10 mouse cellular contexts compared by ENCODE assay signal in the genomic region with DNA sequence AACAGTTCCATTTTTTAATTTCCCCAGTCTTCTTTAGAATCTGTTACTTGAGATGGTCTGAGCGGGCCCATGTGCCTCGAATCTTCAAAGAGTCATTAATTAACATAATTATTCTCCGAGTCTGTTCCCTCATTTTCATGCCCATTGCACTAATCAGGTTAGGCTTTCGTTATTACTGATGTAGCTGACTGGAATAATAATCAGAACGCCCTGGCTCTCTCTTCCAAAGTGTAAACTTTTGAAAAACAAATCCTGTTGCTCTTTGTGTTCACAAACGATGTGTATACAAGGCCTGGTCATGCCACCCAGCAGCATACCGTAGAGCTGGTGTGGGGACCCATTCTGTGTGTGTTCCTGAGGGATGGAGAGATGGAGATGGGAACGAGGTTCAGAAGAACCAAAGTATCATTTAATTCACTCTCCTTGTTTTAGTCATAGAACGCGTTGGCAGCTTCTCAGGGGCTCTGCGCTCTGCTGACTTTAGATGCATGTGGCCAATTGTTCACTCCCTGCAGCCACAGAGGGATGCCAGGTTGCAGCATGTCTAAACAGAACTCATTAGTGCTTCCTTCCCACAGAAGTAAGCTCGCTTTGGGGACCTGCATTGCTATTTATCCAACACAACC. TPM values are rescaled to one million over a fixed set of nuclear protein-coding genes. Genes with fewer than 3 reads are reported as not detected.
DNase-seq lines count a peak whose midpoint lies in the region; ATAC-seq and TF ChIP-seq lines count a peak whose summit lies in the region.
"Had no signal": no experiment of that assay in that cellular context is flagged by ENCODE, and none has a peak within 500 bp of the region (broad histone marks: within the 10 kb centered on the region; RNA-seq: fewer than 3 reads in every experiment).

No protein-coding gene starts in this region.

- H3K4me1 ChIP-seq in stomach, postnatal 0 days (replicated peaks; ENCODE audit: control insufficient read depth, insufficient read depth), result peaks cover 4% of the 10 kb centered on the region; the same call in 1 of the 2 replicates

- H3K4me2 ChIP-seq in stomach, postnatal 0 days (replicated peaks; ENCODE audit: low read depth), result no peak overlapping the region

- no peak for TF ChIP-seq CTCF in stomach, postnatal 0 days (IDR thresholded peaks at IDR 0.05; ENCODE audit: low read depth)

- H3K4me3 ChIP-seq in stomach, postnatal 0 days (ENCODE audit: low read depth, low read length), result no peak overlapping the region

- no peaks in the 10 kb centered on the region for H3K9me3 ChIP-seq in stomach, postnatal 0 days (ENCODE audit: control insufficient read depth, low read length)

- no peak for TF ChIP-seq EP300 in stomach, postnatal 0 days (optimal IDR thresholded peaks at IDR 0.05)

- H3K27me3 ChIP-seq in stomach, postnatal 0 days (ENCODE audit: control insufficient read depth, insufficient read depth, low read length), result no peaks in the 10 kb centered on the region

- DNase-seq in gastrocnemius, postnatal 10 days, result peak; percentile 25
- no peak for DNase-seq in gastrocnemius, adult 18-20 months (ENCODE audit: low spot score)
- DNase-seq in testis, postnatal 14 days (ENCODE audit: low spot score), result peak; percentile 10
- DNase-seq in testis, postnatal 10 days (ENCODE audit: low spot score), result no peak
- peak; percentile 48 to 62 for DNase-seq in layer of hippocampus, postnatal 14 days (ENCODE audit: low spot score in 2 of 2)
- DNase-seq in stomach, postnatal 0 days (ENCODE audit: low spot score), result no peak
- DNase-seq in kidney, adult 9 months, result no peak
- no peak for DNase-seq in heart, adult 9 months (ENCODE audit: low spot score in 2 of 2)
- DNase-seq: cerebellum, adult 8-10 months; lung, postnatal 36 days had no signal

- WGBS in stomach, postnatal 0 days, result 56% methylated on average over 12 of the region's 12 CpGs

- no peak overlapping the region for H3K9ac ChIP-seq in stomach, postnatal 0 days (ENCODE audit: low read length)

- no peak for ATAC-seq in stomach, postnatal 0 days (ENCODE audit: low FRiP score, low TSS enrichment)

- H3K27ac ChIP-seq in stomach, postnatal 0 days (replicated peaks), result peak overlapping the region; percentile 56

- no peaks in the 10 kb centered on the region for H3K36me3 ChIP-seq in stomach, postnatal 0 days (ENCODE audit: control insufficient read depth, insufficient read depth, low read length)

RNA-seq across cellular contexts. Expression of a gene that starts 31.4 kb away (rescaled TPM):
- total RNA-seq in gastrocnemius, postnatal 10 days (2021), result 1 to 10 TPM; 8.0 to 9.0 TPM
- 10 to 100 TPM; 10.0 to 11.6 TPM for total RNA-seq in gastrocnemius, adult 18-20 months (2021)
- total RNA-seq in layer of hippocampus, postnatal 14 days (2021), result 10 to 100 TPM; 30.0 to 32.1 TPM
- polyA plus RNA-seq in stomach, postnatal 0 days (2015; fragmentation: Nextera tagmentation; extraction: Ambion mirVana), result 7.4 and 7.8 TPM in 2 replicates

RNA-seq across cellular contexts. Expression of a gene that starts 38.4 kb away (rescaled TPM):
- 10 to 100 TPM; 12.4 to 16.1 TPM for total RNA-seq in gastrocnemius, postnatal 10 days (2021)
- 10 to 100 TPM; 11.6 to 13.7 TPM for total RNA-seq in gastrocnemius, adult 18-20 months (2021)
- total RNA-seq in layer of hippocampus, postnatal 14 days (2021), result 10 to 100 TPM; 25.0 to 27.3 TPM
- 2.8 and 3.0 TPM in 2 replicates for polyA plus RNA-seq in stomach, postnatal 0 days (2015; fragmentation: Nextera tagmentation; extraction: Ambion mirVana)

Comparison
In these comparisons a context has a peak if more than half of its experiments do, and no peak if none do; other contexts are left out.
1. DNase-seq: peak in gastrocnemius, postnatal 10 days (single experiment), testis, postnatal 14 days (single experiment) and layer of hippocampus, postnatal 14 days (2 of 2); none in gastrocnemius, adult 18-20 months (single experiment), testis, postnatal 10 days (single experiment), stomach, postnatal 0 days (single experiment), kidney, adult 9 months (single experiment) and heart, adult 9 months (0 of 2).